8 mouse cellular contexts compared by ENCODE assay signal in the genomic region with DNA sequence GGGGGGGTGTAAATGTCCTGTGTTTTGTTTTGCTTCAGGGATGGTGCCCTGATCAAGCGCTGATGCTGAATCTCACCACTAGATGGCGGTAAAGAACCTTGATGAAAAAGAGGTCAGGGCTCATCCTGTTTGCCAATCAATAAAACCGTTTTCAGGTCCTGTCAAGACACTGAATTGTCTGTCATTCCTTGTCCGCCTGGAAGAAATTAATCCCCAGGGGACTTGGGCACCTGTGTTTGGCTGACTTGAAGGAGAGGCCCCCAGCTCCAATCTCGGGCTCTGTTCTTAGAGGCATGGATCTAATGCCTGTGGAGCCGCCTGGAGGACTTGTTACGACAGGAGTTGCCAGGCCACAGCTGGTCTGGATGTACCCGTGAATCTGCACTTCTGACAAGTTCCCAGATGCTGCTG. TPM values are rescaled to one million over a fixed set of nuclear protein-coding genes. Genes with fewer than 3 reads are reported as not detected.
DNase-seq lines count a peak whose midpoint lies in the region; ATAC-seq and TF ChIP-seq lines count a peak whose summit lies in the region.

No protein-coding gene starts in this region.

- no peaks in the 10 kb centered on the region for H3K9me3 ChIP-seq in embryonic facial prominence, embryonic 15.5 days (replicated peaks)
- H3K9me3 ChIP-seq in heart, embryonic 12.5 days (replicated peaks) = no peaks in the 10 kb centered on the region
- H3K9me3 ChIP-seq in kidney, embryonic 16.5 days (ENCODE audit: low read length) = no peaks in the 10 kb centered on the region

- H3K36me3 ChIP-seq in embryonic facial prominence, embryonic 15.5 days = no peaks in the 10 kb centered on the region
- no peaks in the 10 kb centered on the region for H3K36me3 ChIP-seq in heart, embryonic 12.5 days
- H3K36me3 ChIP-seq in kidney, embryonic 16.5 days (ENCODE audit: insufficient read depth, low read length) = no peaks in the 10 kb centered on the region
- H3K36me3 ChIP-seq in liver, adult 2 months (ENCODE audit: control insufficient read depth, insufficient read depth, low read length) = no peaks in the 10 kb centered on the region
- no peaks in the 10 kb centered on the region for H3K36me3 ChIP-seq in myocyte (ENCODE audit: control insufficient read depth, insufficient read depth)
- H3K36me3 ChIP-seq in splenic B cell, adult 2 months (ENCODE audit: control insufficient read depth, insufficient read depth, low read length, poor library complexity, severe bottlenecking) = no peaks in the 10 kb centered on the region

- 3% methylated on average over 8 of the region's 8 CpGs for WGBS in bone marrow, adult 2 months
- whole genome bisulfite sequencing in embryonic facial prominence, embryonic 15.5 days = under 1% methylated on average over 8 of the region's 8 CpGs
- 4% methylated on average over 8 of the region's 8 CpGs for WGBS in heart, embryonic 12.5 days
- 1% methylated on average over 8 of the region's 8 CpGs for WGBS in kidney, embryonic 16.5 days
- 6% methylated on average over 8 of the region's 8 CpGs for WGBS in liver, adult 2 months

- ATAC-seq in embryonic facial prominence, embryonic 15.5 days (ENCODE audit: insufficient number of reproducible peaks, low FRiP score, low TSS enrichment, low read depth) = no peak
- peak; percentile 46; the same call in 1 of the 2 replicates for ATAC-seq in heart, embryonic 12.5 days (ENCODE audit: insufficient number of reproducible peaks, low FRiP score)
- peak; percentile 56; the same call in 1 of the 2 replicates for ATAC-seq in kidney, embryonic 16.5 days (ENCODE audit: low FRiP score, low TSS enrichment)

- no peaks in the 10 kb centered on the region for H3K79me2 ChIP-seq in liver, adult 2 months (ENCODE audit: control insufficient read depth, insufficient read depth, low read length)
- H3K79me2 ChIP-seq in myocyte (ENCODE audit: control insufficient read depth, insufficient read depth) = no peaks in the 10 kb centered on the region

- DNase-seq in A20 (ENCODE audit: low read depth, low spot score) = peak; percentile 78
- peak; percentile 73 for DNase-seq in liver, adult 2 months (ENCODE audit: extremely low read depth, low read depth, low spot score)
- DNase-seq in splenic B cell, adult 2 months (ENCODE audit: low read depth, low spot score) = peak; percentile 88

- H3K4me2 ChIP-seq in embryonic facial prominence, embryonic 15.5 days (replicated peaks) = peak overlapping the region; percentile 49
- peak overlapping the region; percentile 55 for H3K4me2 ChIP-seq in heart, embryonic 12.5 days
- peak overlapping the region; percentile 52 for H3K4me2 ChIP-seq in kidney, embryonic 16.5 days (replicated peaks; ENCODE audit: low read depth, low read length)
- H3K4me2 ChIP-seq in myocyte (ENCODE audit: low read depth) = peak overlapping the region; percentile 92

- H3ac ChIP-seq in myocyte (ENCODE audit: control insufficient read depth, insufficient read length) = no peak overlapping the region

- H3K4me3 ChIP-seq in bone marrow, adult 2 months (replicated peaks; ENCODE audit: control insufficient read depth, low read depth, low read length) = no peak overlapping the region
- peak overlapping the region; percentile 23 for H3K4me3 ChIP-seq in embryonic facial prominence, embryonic 15.5 days (replicated peaks)
- peak overlapping the region; percentile 21 for H3K4me3 ChIP-seq in heart, embryonic 12.5 days
- H3K4me3 ChIP-seq in kidney, embryonic 16.5 days (ENCODE audit: low read length) = peak overlapping the region; percentile 26
- H3K4me3 ChIP-seq in liver, adult 2 months (ENCODE audit: insufficient read depth, low read depth, low read length) = no peak overlapping the region
- no peak overlapping the region for H3K4me3 ChIP-seq in myocyte

- no peak overlapping the region for H3K27ac ChIP-seq in bone marrow, adult 2 months (ENCODE audit: control insufficient read depth, insufficient read depth, low read depth, low read length, poor library complexity)
- H3K27ac ChIP-seq in embryonic facial prominence, embryonic 15.5 days (replicated peaks) = no peak overlapping the region
- no peak overlapping the region for H3K27ac ChIP-seq in heart, embryonic 12.5 days (ENCODE audit: poor library complexity, severe bottlenecking)
- no peak overlapping the region for H3K27ac ChIP-seq in kidney, embryonic 16.5 days (ENCODE audit: low read length)
- no peak overlapping the region for H3K27ac ChIP-seq in liver, adult 2 months (replicated peaks; ENCODE audit: insufficient read depth, low read depth, low read length)

- TF ChIP-seq CTCF in bone marrow, adult 2 months (IDR thresholded peaks at IDR 0.05; ENCODE audit: control insufficient read depth, insufficient read depth, low read length) = peak; percentile 59
- peak; percentile 68 for TF ChIP-seq CTCF in liver, adult 2 months (IDR thresholded peaks at IDR 0.05; ENCODE audit: low read depth, low read length)

- no peak for TF ChIP-seq POLR2A in bone marrow, adult 2 months (IDR thresholded peaks at IDR 0.05; ENCODE audit: borderline replicate concordance, control insufficient read depth, low read depth, low read length)
- TF ChIP-seq POLR2A in liver, adult 2 months (IDR thresholded peaks at IDR 0.05; ENCODE audit: extremely low read depth, insufficient read depth, low read length) = no peak
- TF ChIP-seq POLR2A in myocyte (IDR thresholded peaks at IDR 0.05; ENCODE audit: insufficient read length, low read depth) = no peak

- peaks cover 7% of the 10 kb centered on the region for H3K4me1 ChIP-seq in bone marrow, adult 2 months (ENCODE audit: control insufficient read depth, insufficient read depth, low read length)
- H3K4me1 ChIP-seq in embryonic facial prominence, embryonic 15.5 days = peaks cover 5% of the 10 kb centered on the region; the same call in 1 of the 2 replicates
- peaks cover 8% of the 10 kb centered on the region; the same call in 1 of the 2 replicates for H3K4me1 ChIP-seq in heart, embryonic 12.5 days (replicated peaks)
- peaks cover 13% of the 10 kb centered on the region; the same call in 1 of the 2 replicates for H3K4me1 ChIP-seq in kidney, embryonic 16.5 days (ENCODE audit: insufficient read depth, low read length)
- no peaks in the 10 kb centered on the region for H3K4me1 ChIP-seq in liver, adult 2 months (ENCODE audit: control insufficient read depth, insufficient read depth, low read length)

- no peaks in the 10 kb centered on the region for H3K27me3 ChIP-seq in embryonic facial prominence, embryonic 15.5 days
- no peaks in the 10 kb centered on the region for H3K27me3 ChIP-seq in heart, embryonic 12.5 days (replicated peaks)
- H3K27me3 ChIP-seq in kidney, embryonic 16.5 days (ENCODE audit: insufficient read depth, low read length) = no peaks in the 10 kb centered on the region
- no peaks in the 10 kb centered on the region for H3K27me3 ChIP-seq in liver, adult 2 months (ENCODE audit: control insufficient read depth, insufficient read depth, low read length)
- H3K27me3 ChIP-seq in myocyte (ENCODE audit: control insufficient read depth, insufficient read depth, insufficient read length) = no peaks in the 10 kb centered on the region
- H3K27me3 ChIP-seq in splenic B cell, adult 2 months (ENCODE audit: control insufficient read depth, insufficient read depth, low read length, poor library complexity, severe bottlenecking) = no peaks in the 10 kb centered on the region

- H3K9ac ChIP-seq in embryonic facial prominence, embryonic 15.5 days = no peak overlapping the region
- no peak overlapping the region for H3K9ac ChIP-seq in heart, embryonic 12.5 days
- H3K9ac ChIP-seq in kidney, embryonic 16.5 days (replicated peaks; ENCODE audit: low read length) = 0 out of 2 replicates have a peak overlapping the region, but pooled peaks have one; percentile 37
- H3K9ac ChIP-seq in liver, adult 2 months (ENCODE audit: low read depth, low read length) = no peak overlapping the region

TF ChIP-seq in myocyte, 11 proteins besides CTCF, POLR2A, EP300 and RAD21:
- TF ChIP-seq TCF3 (IDR thresholded peaks at IDR 0.05; ENCODE audit: insufficient read length, low read depth) (no peak), POLR2AphosphoS2 (IDR thresholded peaks at IDR 0.05; ENCODE audit: insufficient read length, low read depth) (no peak), REST (IDR thresholded peaks at IDR 0.05; ENCODE audit: insufficient read depth, insufficient read length) (no peak), SRF (IDR thresholded peaks at IDR 0.05; ENCODE audit: control insufficient read depth, insufficient read length, low read depth) (no peak), TCF12 (IDR thresholded peaks at IDR 0.05; ENCODE audit: insufficient read depth, poor library complexity, severe bottlenecking) (no peak), CEBPB (IDR thresholded peaks at IDR 0.05; ENCODE audit: insufficient read depth, poor library complexity, severe bottlenecking) (no peak), MYOD1 (IDR thresholded peaks at IDR 0.05; ENCODE audit: control insufficient read depth in 1 of 3, insufficient read length in 2 of 3, low read depth in 2 of 3) (no peak), MYOG (IDR thresholded peaks at IDR 0.05; ENCODE audit: control insufficient read depth in 1 of 3, insufficient read depth in 1 of 3, insufficient read length in 2 of 3, low read depth in 2 of 3) (no peak), USF1 (IDR thresholded peaks at IDR 0.05; ENCODE audit: low read depth) (no peak), E2F4 (IDR thresholded peaks at IDR 0.05; ENCODE audit: insufficient read depth) (no peak), MAX (IDR thresholded peaks at IDR 0.05; ENCODE audit: low read depth) (no peak)
TF ChIP-seq in myocyte: peak in this region for 0.

RNA-seq across cellular contexts. Expression of a gene that starts 25.7 kb away (rescaled TPM):
- polyA plus RNA-seq in bone marrow, adult 2 months (2011; ENCODE audit: insufficient read depth, insufficient read length, low replicate concordance, missing spikeins) = 0.75 and 0.92 TPM in 2 replicates
- polyA plus RNA-seq in embryonic facial prominence, embryonic 15.5 days (2015; fragmentation: Nextera tagmentation; extraction: Ambion mirVana) = 3.0 and 3.6 TPM in 2 replicates
- 2.2 and 2.3 TPM in 2 replicates for polyA plus RNA-seq in heart, embryonic 12.5 days (2016; fragmentation: Nextera tagmentation; extraction: Ambion mirVana)
- polyA plus RNA-seq in kidney, embryonic 16.5 days (2015; fragmentation: Nextera tagmentation; extraction: Ambion mirVana) = 1.1 and 1.8 TPM in 2 replicates
- 0.07 and 0.09 TPM in 2 replicates for total RNA-seq in liver, adult 2 months (2014; rRNA removed)
- polyA plus RNA-seq in liver, adult 2 months (2012; rRNA removed) = 0.04 and 0.05 TPM in 2 replicates
- 0.07 TPM for polyA plus RNA-seq in myocyte (2012; fragmentation: generic; extraction: Trizol)

Comparison
In these comparisons a context has a peak if more than half of its experiments do, and no peak if none do; other contexts are left out.
1. H3K4me3 ChIP-seq: peak in embryonic facial prominence, embryonic 15.5 days (single experiment), heart, embryonic 12.5 days (single experiment) and kidney, embryonic 16.5 days (single experiment); none in bone marrow, adult 2 months (single experiment), liver, adult 2 months (single experiment) and myocyte (single experiment).
2. Peak in every context shown above with its lines, with median percentiles within 50 percentile points of each other: DNase-seq and H3K4me2 ChIP-seq.